Mouse (Mus musculus): ENCODE data around the gene Ckm. TPM values are rescaled to one million over a fixed set of nuclear protein-coding genes. Genes with fewer than 3 reads are reported as not detected.
A peak's percentile ranks its signal among the peaks of the same experiment; 100 is the strongest.

The Ckm gene
- polyA plus RNA-seq, 1 experiment from 2014 or later, result 139 TPM

GRCm38 (mm10) chr7:19420121-19420520, 15.5 kb downstream of the Ckm start:
- Histone ChIP-seq H3K9ac (no peak overlapping the region), H3K4me3 (no peak overlapping the region), H3K27me3 (peaks cover 56% of the 10 kb centered on the region), H3K36me3 (peaks cover 3% of the 10 kb centered on the region), H3K27ac (no peak overlapping the region), H3K4me1 (peaks cover 13% of the 10 kb centered on the region), H3K4me2 (peak overlapping the region; percentile 20; the same call in 1 of the 2 replicates), H3K9me3 (no peaks in the 10 kb centered on the region)
- ATAC-seq (ENCODE audit: insufficient number of reproducible peaks, low FRiP score, low TSS enrichment, low read depth), result no peak
- 5% methylated on average over 28 of the region's 28 CpGs for WGBS

- no peak overlapping the region for H3K9ac ChIP-seq
- peak overlapping the region; percentile 48 for H3K4me2 ChIP-seq
- H3K4me3 ChIP-seq, result peak overlapping the region; percentile 28
- H3K4me1 ChIP-seq, result peaks cover 13% of the 10 kb centered on the region
- peak; percentile 74; the same call in 1 of the 2 replicates for ATAC-seq (ENCODE audit: insufficient number of reproducible peaks, low FRiP score, low TSS enrichment, low read depth)
- no peak overlapping the region for H3K27ac ChIP-seq
- no peaks in the 10 kb centered on the region for H3K9me3 ChIP-seq
- H3K36me3 ChIP-seq, result peaks cover 12% of the 10 kb centered on the region
- peaks cover 56% of the 10 kb centered on the region for H3K27me3 ChIP-seq
- WGBS, result 11% methylated on average over 43 of the region's 43 CpGs
Measured at GRCm38 (mm10) chr7:19420821-19421636, 16.5 kb downstream of the Ckm start.

- Histone ChIP-seq H3K9me3 (no peaks in the 10 kb centered on the region), H3K27me3 (peaks cover 40% of the 10 kb centered on the region), H3K4me3 (no peak overlapping the region), H3K4me1 (peaks cover 13% of the 10 kb centered on the region), H3K36me3 (peaks cover 32% of the 10 kb centered on the region), H3K9ac (no peak overlapping the region), H3K4me2 (no peak overlapping the region), H3K27ac (no peak overlapping the region)
- 91% methylated on average over 3 of the region's 3 CpGs for WGBS
- ATAC-seq (ENCODE audit: insufficient number of reproducible peaks, low FRiP score, low TSS enrichment, low read depth), result no peak
Measured at GRCm38 (mm10) chr7:19423083-19423482, 18.5 kb downstream of the Ckm start.

- Histone ChIP-seq H3K27ac (no peak overlapping the region), H3K27me3 (peaks cover 31% of the 10 kb centered on the region), H3K4me1 (peaks cover 13% of the 10 kb centered on the region), H3K36me3 (peaks cover 42% of the 10 kb centered on the region), H3K9me3 (no peaks in the 10 kb centered on the region), H3K9ac (no peak overlapping the region), H3K4me3 (no peak overlapping the region), H3K4me2 (no peak overlapping the region)
- WGBS, result 57% methylated on average over 4 of the region's 4 CpGs
- no peak for ATAC-seq (ENCODE audit: insufficient number of reproducible peaks, low FRiP score, low TSS enrichment, low read depth)
Measured at GRCm38 (mm10) chr7:19424051-19424450, 19.5 kb downstream of the Ckm start.

GRCm38 (mm10) chr7:19426349-19426748, 21.8 kb downstream of the Ckm start:
- ATAC-seq (ENCODE audit: insufficient number of reproducible peaks, low FRiP score, low TSS enrichment, low read depth), result no peak
- Histone ChIP-seq H3K4me1 (peaks cover 3% of the 10 kb centered on the region; the same call in 1 of the 2 replicates), H3K4me2 (no peak overlapping the region), H3K4me3 (no peak overlapping the region), H3K27me3 (peaks cover 10% of the 10 kb centered on the region), H3K9ac (no peak overlapping the region), H3K27ac (no peak overlapping the region), H3K36me3 (peaks cover 65% of the 10 kb centered on the region), H3K9me3 (no peaks in the 10 kb centered on the region)
- 77% methylated on average over 6 of the region's 6 CpGs for WGBS

- no peaks in the 10 kb centered on the region for H3K4me1 ChIP-seq
- H3K9me3 ChIP-seq, result no peaks in the 10 kb centered on the region
- WGBS, result 80% methylated on average over 6 of the region's 6 CpGs
- H3K9ac ChIP-seq, result no peak overlapping the region
- H3K4me2 ChIP-seq, result no peak overlapping the region
- peaks cover 6% of the 10 kb centered on the region; the same call in 1 of the 2 replicates for H3K27me3 ChIP-seq
- H3K36me3 ChIP-seq, result peaks cover 70% of the 10 kb centered on the region
- no peak overlapping the region for H3K27ac ChIP-seq
- no peak overlapping the region for H3K4me3 ChIP-seq
- no peak for ATAC-seq (ENCODE audit: insufficient number of reproducible peaks, low FRiP score, low TSS enrichment, low read depth)
Measured at GRCm38 (mm10) chr7:19426888-19427287, 22.3 kb downstream of the Ckm start.

GRCm38 (mm10) chr7:19427999-19428650, 23.5 kb downstream of the Ckm start:
- no peaks in the 10 kb centered on the region; the same call in 1 of the 2 replicates for H3K9me3 ChIP-seq
- peaks cover 83% of the 10 kb centered on the region for H3K36me3 ChIP-seq
- H3K27ac ChIP-seq, result no peak overlapping the region
- no peak for ATAC-seq (ENCODE audit: insufficient number of reproducible peaks, low FRiP score, low TSS enrichment, low read depth)
- no peak overlapping the region for H3K4me2 ChIP-seq
- H3K27me3 ChIP-seq, result no peaks in the 10 kb centered on the region
- WGBS, result 69% methylated on average over 15 of the region's 15 CpGs
- no peak overlapping the region for H3K9ac ChIP-seq
- H3K4me1 ChIP-seq, result no peaks in the 10 kb centered on the region
- H3K4me3 ChIP-seq, result no peak overlapping the region

- no peaks in the 10 kb centered on the region for H3K27me3 ChIP-seq
- no peaks in the 10 kb centered on the region for H3K4me1 ChIP-seq
- H3K9ac ChIP-seq, result no peak overlapping the region
- H3K4me3 ChIP-seq, result no peak overlapping the region
- no peaks in the 10 kb centered on the region; the same call in 1 of the 2 replicates for H3K9me3 ChIP-seq
- H3K4me2 ChIP-seq, result no peak overlapping the region
- WGBS, result 74% methylated on average over 8 of the region's 8 CpGs
- peaks cover 99% of the 10 kb centered on the region for H3K36me3 ChIP-seq
- no peak overlapping the region for H3K27ac ChIP-seq
- ATAC-seq (ENCODE audit: insufficient number of reproducible peaks, low FRiP score, low TSS enrichment, low read depth), result no peak
Measured at GRCm38 (mm10) chr7:19429726-19430125, 25.1 kb downstream of the Ckm start.

- ATAC-seq (ENCODE audit: insufficient number of reproducible peaks, low FRiP score, low TSS enrichment, low read depth), result no peak
- no peak overlapping the region for H3K9ac ChIP-seq
- no peaks in the 10 kb centered on the region for H3K27me3 ChIP-seq
- H3K4me2 ChIP-seq, result no peak overlapping the region
- no peaks in the 10 kb centered on the region for H3K4me1 ChIP-seq
- H3K4me3 ChIP-seq, result no peak overlapping the region
- H3K9me3 ChIP-seq, result no peaks in the 10 kb centered on the region; the same call in 1 of the 2 replicates
- 88% methylated on average over 6 of the region's 6 CpGs for WGBS
- no peak overlapping the region for H3K27ac ChIP-seq
- H3K36me3 ChIP-seq, result peaks cover 99% of the 10 kb centered on the region
Measured at GRCm38 (mm10) chr7:19430402-19430801, 25.8 kb downstream of the Ckm start.

- Histone ChIP-seq H3K9ac (no peak overlapping the region), H3K4me2 (no peak overlapping the region), H3K4me1 (no peaks in the 10 kb centered on the region), H3K27ac (no peak overlapping the region), H3K27me3 (no peaks in the 10 kb centered on the region), H3K36me3 (peaks cover 100% of the 10 kb centered on the region), H3K9me3 (no peaks in the 10 kb centered on the region; the same call in 1 of the 2 replicates), H3K4me3 (no peak overlapping the region)
- no peak for ATAC-seq (ENCODE audit: insufficient number of reproducible peaks, low FRiP score, low TSS enrichment, low read depth)
- 96% methylated on average over 2 of the region's 2 CpGs for WGBS
Measured at GRCm38 (mm10) chr7:19432475-19432874, 27.9 kb downstream of the Ckm start.

- H3K9me3 ChIP-seq, result no peaks in the 10 kb centered on the region; the same call in 1 of the 2 replicates
- no peak overlapping the region for H3K27ac ChIP-seq
- no peak for ATAC-seq (ENCODE audit: insufficient number of reproducible peaks, low FRiP score, low TSS enrichment, low read depth)
- H3K4me2 ChIP-seq, result no peak overlapping the region
- no peak overlapping the region for H3K4me3 ChIP-seq
- H3K9ac ChIP-seq, result no peak overlapping the region
- peaks cover 92% of the 10 kb centered on the region for H3K36me3 ChIP-seq
- H3K4me1 ChIP-seq, result no peaks in the 10 kb centered on the region
- 93% methylated on average over 2 of the region's 2 CpGs for WGBS
- H3K27me3 ChIP-seq, result no peaks in the 10 kb centered on the region
Measured at GRCm38 (mm10) chr7:19436276-19436675, 31.7 kb downstream of the Ckm start.

- no peaks in the 10 kb centered on the region for H3K27me3 ChIP-seq
- no peak overlapping the region for H3K9ac ChIP-seq
- no peak for ATAC-seq (ENCODE audit: insufficient number of reproducible peaks, low FRiP score, low TSS enrichment, low read depth)
- H3K4me1 ChIP-seq, result no peaks in the 10 kb centered on the region
- H3K27ac ChIP-seq, result no peak overlapping the region
- 78% methylated on average over 9 of the region's 9 CpGs for WGBS
- no peaks in the 10 kb centered on the region; the same call in 1 of the 2 replicates for H3K9me3 ChIP-seq
- H3K36me3 ChIP-seq, result peaks cover 91% of the 10 kb centered on the region
- no peak overlapping the region for H3K4me2 ChIP-seq
- H3K4me3 ChIP-seq, result no peak overlapping the region
Measured at GRCm38 (mm10) chr7:19437048-19437447, 32.5 kb downstream of the Ckm start.
